In genomic region chr14:55093927-55094326, GRCm38 (mm10) we compare ENCODE assay signal across 8 mouse cellular contexts. TPM values are rescaled to one million over a fixed set of nuclear protein-coding genes. Genes with fewer than 3 reads are reported as not detected.
A peak's percentile ranks its signal among the peaks of the same experiment; 100 is the strongest.
DNase-seq lines count a peak whose midpoint lies in the region; ATAC-seq lines count a peak whose summit lies in the region.

No protein-coding gene starts in this region.

- H3K36me3 ChIP-seq in hindbrain, embryonic 12.5 days: no peaks in the 10 kb centered on the region
- no peaks in the 10 kb centered on the region for H3K36me3 ChIP-seq in hindbrain, embryonic 11.5 days (ENCODE audit: control insufficient read depth, insufficient read depth, low read length)
- peaks cover 4% of the 10 kb centered on the region for H3K36me3 ChIP-seq in forebrain, embryonic 15.5 days
- peaks cover 4% of the 10 kb centered on the region; the same call in 1 of the 2 replicates for H3K36me3 ChIP-seq in liver, embryonic 16.5 days (ENCODE audit: control insufficient read depth, insufficient read depth)

- H3K9me3 ChIP-seq in hindbrain, embryonic 12.5 days (replicated peaks): no peaks in the 10 kb centered on the region
- no peaks in the 10 kb centered on the region for H3K9me3 ChIP-seq in hindbrain, embryonic 11.5 days (ENCODE audit: control insufficient read depth, low read length)
- no peaks in the 10 kb centered on the region for H3K9me3 ChIP-seq in forebrain, embryonic 15.5 days
- H3K9me3 ChIP-seq in liver, embryonic 16.5 days (replicated peaks; ENCODE audit: control insufficient read depth, low read length): no peaks in the 10 kb centered on the region

- no peak for DNase-seq in hindbrain, embryonic 11.5 days (ENCODE audit: low spot score)
- peak; percentile 85 for DNase-seq in ES-CJ7 (ENCODE audit: low read depth, low spot score)
- no peak for DNase-seq in layer of hippocampus, postnatal 14 days (ENCODE audit: low spot score in 2 of 2)
- DNase-seq in adrenal gland, postnatal 25 days: no peak
- DNase-seq in adrenal gland, postnatal 36 days: no peak

- no peak overlapping the region for H3K4me3 ChIP-seq in hindbrain, embryonic 12.5 days
- no peak overlapping the region for H3K4me3 ChIP-seq in hindbrain, embryonic 11.5 days (ENCODE audit: low read depth, low read length)
- no peak overlapping the region for H3K4me3 ChIP-seq in forebrain, embryonic 15.5 days
- H3K4me3 ChIP-seq in liver, embryonic 16.5 days (ENCODE audit: low read depth, low read length): peak overlapping the region; percentile 69

- no peak for ATAC-seq in hindbrain, embryonic 12.5 days (ENCODE audit: low FRiP score)
- ATAC-seq in hindbrain, embryonic 11.5 days (ENCODE audit: low FRiP score): no peak
- ATAC-seq in forebrain, embryonic 15.5 days (replicated peaks): no peak
- no peak for ATAC-seq in liver, embryonic 16.5 days (ENCODE audit: low read depth)

- no peak overlapping the region for H3K9ac ChIP-seq in hindbrain, embryonic 12.5 days
- no peak overlapping the region for H3K9ac ChIP-seq in hindbrain, embryonic 11.5 days (ENCODE audit: low read depth, low read length)
- H3K9ac ChIP-seq in forebrain, embryonic 15.5 days (replicated peaks): no peak overlapping the region
- H3K9ac ChIP-seq in liver, embryonic 16.5 days (ENCODE audit: low read depth, low read length): no peak overlapping the region

- no peaks in the 10 kb centered on the region for H3K27me3 ChIP-seq in hindbrain, embryonic 12.5 days
- no peaks in the 10 kb centered on the region for H3K27me3 ChIP-seq in hindbrain, embryonic 11.5 days (ENCODE audit: control insufficient read depth, insufficient read depth, low read length)
- H3K27me3 ChIP-seq in forebrain, embryonic 15.5 days: no peaks in the 10 kb centered on the region
- no peaks in the 10 kb centered on the region for H3K27me3 ChIP-seq in liver, embryonic 16.5 days (ENCODE audit: control insufficient read depth, insufficient read depth, low read depth, low read length)

- peak overlapping the region; percentile 72 for H3K4me2 ChIP-seq in hindbrain, embryonic 12.5 days (replicated peaks)
- H3K4me2 ChIP-seq in hindbrain, embryonic 11.5 days (replicated peaks; ENCODE audit: low read depth, low read length): no peak overlapping the region
- no peak overlapping the region for H3K4me2 ChIP-seq in forebrain, embryonic 15.5 days (replicated peaks)
- peak overlapping the region; percentile 76 for H3K4me2 ChIP-seq in liver, embryonic 16.5 days (ENCODE audit: low read depth, low read length)

- peaks cover 50% of the 10 kb centered on the region for H3K4me1 ChIP-seq in hindbrain, embryonic 12.5 days
- H3K4me1 ChIP-seq in hindbrain, embryonic 11.5 days (replicated peaks; ENCODE audit: control insufficient read depth, insufficient read depth, low read length): peaks cover 9% of the 10 kb centered on the region; the same call in 1 of the 2 replicates
- peaks cover 63% of the 10 kb centered on the region for H3K4me1 ChIP-seq in forebrain, embryonic 15.5 days
- peaks cover 28% of the 10 kb centered on the region for H3K4me1 ChIP-seq in liver, embryonic 16.5 days (ENCODE audit: control insufficient read depth, low read depth, low read length)

- H3K27ac ChIP-seq in hindbrain, embryonic 12.5 days: no peak overlapping the region
- H3K27ac ChIP-seq in hindbrain, embryonic 11.5 days (ENCODE audit: low read depth, low read length): no peak overlapping the region
- peak overlapping the region; percentile 95; the same call in 1 of the 2 replicates for H3K27ac ChIP-seq in forebrain, embryonic 15.5 days (replicated peaks)
- no peak overlapping the region for H3K27ac ChIP-seq in liver, embryonic 16.5 days (ENCODE audit: low read length)

- WGBS in hindbrain, embryonic 12.5 days: 38% methylated on average over 6 of the region's 6 CpGs
- 48% methylated on average over 6 of the region's 6 CpGs for WGBS in hindbrain, embryonic 11.5 days
- 39% methylated on average over 6 of the region's 6 CpGs for WGBS in forebrain, embryonic 15.5 days
- WGBS in liver, embryonic 16.5 days (ENCODE audit: insufficient replicate concordance): 46% methylated on average over 6 of the region's 6 CpGs

RNA-seq across cellular contexts. Expression of gene Thtpa, which starts 0.7 kb away (rescaled TPM):
- 27.3 and 27.7 TPM in 2 replicates for polyA plus RNA-seq in hindbrain, embryonic 12.5 days (2016; fragmentation: Nextera tagmentation; extraction: Ambion mirVana)
- polyA plus RNA-seq in hindbrain, embryonic 11.5 days (2014; fragmentation: Nextera tagmentation; extraction: Ambion mirVana): 18.2 and 20.9 TPM in 2 replicates
- polyA plus RNA-seq in forebrain, embryonic 15.5 days (2015; fragmentation: Nextera tagmentation; extraction: Ambion mirVana): 52.2 and 52.3 TPM in 2 replicates
- polyA plus RNA-seq in liver, embryonic 16.5 days (2015; fragmentation: Nextera tagmentation; extraction: Ambion mirVana): 5.1 and 5.3 TPM in 2 replicates
- 10 to 100 TPM; 21.7 to 24.7 TPM for total RNA-seq in layer of hippocampus, postnatal 14 days (2021)
- total RNA-seq in adrenal gland, postnatal 25 days (2021): 16.2 and 21.6 TPM in 2 replicates
- 10 to 100 TPM; 12.9 to 18.6 TPM for total RNA-seq in adrenal gland, postnatal 36 days (2021)

RNA-seq across cellular contexts. Expression of gene Zfhx2, which starts 1.8 kb away (rescaled TPM):
- polyA plus RNA-seq in hindbrain, embryonic 12.5 days (2016; fragmentation: Nextera tagmentation; extraction: Ambion mirVana): 30.9 and 33.1 TPM in 2 replicates
- 16.1 and 20.8 TPM in 2 replicates for polyA plus RNA-seq in hindbrain, embryonic 11.5 days (2014; fragmentation: Nextera tagmentation; extraction: Ambion mirVana)
- 27.4 and 30.6 TPM in 2 replicates for polyA plus RNA-seq in forebrain, embryonic 15.5 days (2015; fragmentation: Nextera tagmentation; extraction: Ambion mirVana)
- polyA plus RNA-seq in liver, embryonic 16.5 days (2015; fragmentation: Nextera tagmentation; extraction: Ambion mirVana): 0.84 and 1.1 TPM in 2 replicates
- 10 to 100 TPM; 41.2 to 48.8 TPM for total RNA-seq in layer of hippocampus, postnatal 14 days (2021)
- 9.1 and 9.9 TPM in 2 replicates for total RNA-seq in adrenal gland, postnatal 25 days (2021)
- 1 to 10 TPM; 4.9 to 8.8 TPM for total RNA-seq in adrenal gland, postnatal 36 days (2021)

RNA-seq across cellular contexts. Expression of gene Ap1g2, which starts 12.5 kb away (rescaled TPM):
- polyA plus RNA-seq in hindbrain, embryonic 12.5 days (2016; fragmentation: Nextera tagmentation; extraction: Ambion mirVana): 9.4 and 10.1 TPM in 2 replicates
- polyA plus RNA-seq in hindbrain, embryonic 11.5 days (2014; fragmentation: Nextera tagmentation; extraction: Ambion mirVana): 9.0 and 9.4 TPM in 2 replicates
- 11.4 and 13.0 TPM in 2 replicates for polyA plus RNA-seq in forebrain, embryonic 15.5 days (2015; fragmentation: Nextera tagmentation; extraction: Ambion mirVana)
- 16.9 and 19.8 TPM in 2 replicates for polyA plus RNA-seq in liver, embryonic 16.5 days (2015; fragmentation: Nextera tagmentation; extraction: Ambion mirVana)
- total RNA-seq in layer of hippocampus, postnatal 14 days (2021): 10 to 100 TPM; 15.8 to 18.6 TPM
- 27.4 and 32.8 TPM in 2 replicates for total RNA-seq in adrenal gland, postnatal 25 days (2021)
- 10 to 100 TPM; 23.5 to 27.2 TPM for total RNA-seq in adrenal gland, postnatal 36 days (2021)

RNA-seq across cellular contexts. Expression of gene Jph4, which starts 22.8 kb away (rescaled TPM):
- polyA plus RNA-seq in hindbrain, embryonic 12.5 days (2016; fragmentation: Nextera tagmentation; extraction: Ambion mirVana): 10.5 and 11.5 TPM in 2 replicates
- polyA plus RNA-seq in hindbrain, embryonic 11.5 days (2014; fragmentation: Nextera tagmentation; extraction: Ambion mirVana): 2.8 and 3.3 TPM in 2 replicates
- polyA plus RNA-seq in forebrain, embryonic 15.5 days (2015; fragmentation: Nextera tagmentation; extraction: Ambion mirVana): 37.4 and 38.3 TPM in 2 replicates
- polyA plus RNA-seq in liver, embryonic 16.5 days (2015; fragmentation: Nextera tagmentation; extraction: Ambion mirVana): not detected in 2 replicates
- total RNA-seq in layer of hippocampus, postnatal 14 days (2021): 100 to 1,000 TPM; 408 to 411 TPM
- total RNA-seq in adrenal gland, postnatal 25 days (2021): 3.8 and 6.6 TPM in 2 replicates
- total RNA-seq in adrenal gland, postnatal 36 days (2021): 1 to 10 TPM; 2.2 to 2.3 TPM

Comparison
In these comparisons a context has a peak if more than half of its experiments do, and no peak if none do; other contexts are left out.
1. H3K4me2 ChIP-seq: peak in hindbrain, embryonic 12.5 days (single experiment) and liver, embryonic 16.5 days (single experiment); none in hindbrain, embryonic 11.5 days (single experiment) and forebrain, embryonic 15.5 days (single experiment).